Mouse (Mus musculus): ENCODE data around the gene Ramp2. TPM values are rescaled to one million over a fixed set of nuclear protein-coding genes. Genes with fewer than 3 reads are reported as not detected.

The Ramp2 gene
- not detected for polyA plus RNA-seq (2017; shearing (Covaris generic))

DNA sequence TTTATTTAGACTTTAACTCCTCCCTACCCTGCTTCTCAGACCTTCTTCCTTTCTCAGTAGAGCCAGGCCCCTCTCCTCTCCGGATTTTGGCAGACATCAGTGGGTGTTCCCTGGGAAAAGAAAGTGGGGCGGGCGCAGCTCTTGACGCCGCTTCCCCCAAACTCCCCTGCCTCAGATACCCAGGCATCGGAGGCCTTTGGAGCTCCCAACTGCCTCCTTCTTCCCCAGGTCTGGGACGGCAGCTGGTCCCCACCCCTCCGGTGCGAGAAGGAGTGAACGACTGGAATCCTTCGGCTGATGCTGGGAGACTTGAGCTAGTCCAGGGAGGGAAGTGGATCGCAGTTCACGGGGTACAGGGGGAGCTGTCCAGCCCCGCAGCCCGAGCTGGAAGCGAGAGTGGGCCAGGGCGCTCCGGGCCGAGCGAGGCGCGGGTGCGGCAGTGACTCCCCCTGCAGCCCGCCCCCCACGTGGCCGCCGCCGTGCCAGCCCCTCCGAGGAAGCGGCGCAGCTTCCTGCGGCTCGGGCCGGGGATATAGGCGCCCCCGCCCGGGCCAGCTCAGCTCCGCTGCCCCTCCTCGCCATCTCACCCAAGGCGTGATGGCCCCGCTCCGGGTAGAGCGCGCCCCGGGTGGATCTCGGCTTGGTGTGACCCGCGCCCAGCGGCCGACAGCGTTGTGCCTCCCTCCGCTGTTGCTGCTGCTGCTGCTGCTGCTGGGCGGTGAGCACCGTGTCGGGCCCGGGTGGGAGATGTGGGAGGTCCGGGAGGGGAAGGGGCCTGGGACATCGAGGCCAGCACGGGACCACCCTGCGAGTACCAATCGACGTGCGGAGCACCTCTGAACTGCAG, at the start of gene Ramp2:
Gene Ramp2 (plus strand): TSS at position 174 of the 847 bp plus-strand sequence.

DNA sequence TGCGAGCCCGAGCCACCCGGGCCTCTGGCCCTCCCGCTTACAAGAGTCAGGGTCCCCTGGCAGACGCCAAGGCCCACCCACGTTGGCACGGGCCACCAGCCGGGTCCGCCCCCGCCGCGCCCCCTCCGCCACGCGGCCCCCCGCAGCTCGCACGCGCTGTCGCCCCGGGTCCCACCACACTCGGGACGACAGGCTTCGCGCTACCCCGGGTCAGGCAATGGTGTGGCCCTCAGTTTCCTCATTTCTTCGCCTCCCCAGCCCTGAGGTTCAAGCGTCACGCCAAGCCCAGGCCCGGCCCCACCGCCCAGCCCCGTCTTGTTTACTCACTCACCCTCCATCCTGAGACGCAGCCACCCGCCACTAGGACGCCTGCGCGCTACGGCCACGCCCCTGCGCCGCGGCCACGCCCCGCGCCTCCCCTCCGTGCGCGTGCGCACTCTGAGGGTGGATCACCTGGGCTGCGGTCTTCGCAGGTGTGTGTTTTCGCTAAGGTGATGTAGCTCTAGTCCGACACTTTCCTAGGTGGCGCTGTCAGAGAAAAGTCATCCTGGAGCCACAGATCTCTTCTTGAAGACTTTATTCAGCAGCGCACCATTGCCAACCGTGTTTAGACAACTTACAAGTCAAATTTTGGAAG, 19.6 kb upstream of the Ramp2 start, which contains the start of gene Ezh1:
Gene Ezh1 (minus strand): TSS at position 399 of the 637 bp plus-strand sequence.

GRCm38 (mm10) chr11:101253613-101254389, 8.0 kb downstream of the Ramp2 start, which contains the start of gene Vps25:
TSS of gene Vps25 (plus strand) at chr11:101253707.

DNA sequence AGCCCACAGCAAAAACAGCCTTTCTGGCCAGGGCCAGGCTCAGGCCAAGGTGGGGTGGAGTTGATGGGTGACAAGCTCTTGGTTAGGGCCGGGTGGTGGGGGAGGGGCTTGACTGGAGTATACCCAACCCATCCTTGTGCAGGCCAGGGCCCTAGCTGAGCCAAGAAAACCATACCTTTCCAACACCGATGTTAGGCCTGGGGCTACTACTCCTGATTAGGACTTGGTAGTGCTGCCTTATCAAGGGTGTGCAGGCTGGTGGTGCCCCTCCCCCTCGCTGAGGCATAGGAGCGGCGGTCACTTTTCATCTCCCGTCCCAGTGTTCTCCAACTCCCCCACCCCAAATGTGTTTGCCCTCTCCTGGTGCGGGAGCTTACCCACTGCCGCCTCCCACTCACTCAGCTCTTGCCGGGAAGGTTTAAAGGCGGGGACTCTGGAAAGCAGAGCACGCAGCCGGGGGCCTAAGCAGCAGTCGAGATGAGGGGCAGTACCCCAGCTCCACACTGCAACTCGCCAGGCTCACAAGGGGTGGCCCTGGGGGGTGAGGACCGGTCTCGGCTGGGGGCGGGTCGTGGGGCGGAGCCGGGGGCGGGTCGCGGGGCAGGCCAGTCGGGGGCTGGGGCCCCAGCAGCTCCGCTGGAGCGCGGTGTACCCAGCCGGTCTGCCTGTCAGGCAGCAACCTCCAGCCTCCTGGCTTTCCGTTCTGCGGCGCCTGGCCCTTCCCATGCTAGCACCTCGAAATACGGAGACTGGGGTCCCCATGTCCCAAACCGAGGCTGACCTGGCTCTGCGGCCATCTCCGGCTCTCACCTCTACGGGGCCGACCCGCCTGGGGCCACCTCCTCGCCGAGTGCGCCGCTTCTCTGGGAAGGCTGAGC, 14.4 kb downstream of the Ramp2 start, which contains the start of gene Wnk4:
Gene Wnk4 (plus strand): TSS at position 620 of the 878 bp plus-strand sequence.

GRCm38 (mm10) chr11:101278223-101279192, 32.7 kb downstream of the Ramp2 start, which contains the start of the genes Cntd1 and Coa3:
TSS of gene Cntd1 (plus strand) at chr11:101279012.
TSS of gene Coa3 (minus strand) at chr11:101279114.

GRCm38 (mm10) chr11:101302004-101302798, 56.4 kb downstream of the Ramp2 start, which contains the start of gene Becn1:
TSS of gene Becn1 (minus strand) at chr11:101302286.

Other genes starting within 250 kb of the Ramp2 start
- gene Atp6v0a1, start 236.6 kb upstream of the Ramp2 start, polyA plus RNA-seq (2017; shearing (Covaris generic)) = 0.91 TPM
- 11.6 TPM for gene Naglu, start 176.0 kb upstream of the Ramp2 start, polyA plus RNA-seq (2017; shearing (Covaris generic))
- gene Hsd17b1, start 167.6 kb upstream of the Ramp2 start, polyA plus RNA-seq (2017; shearing (Covaris generic)) = 0.44 TPM
- gene Coasy, start 163.5 kb upstream of the Ramp2 start, polyA plus RNA-seq (2017; shearing (Covaris generic)) = 10.0 TPM
- 49.7 TPM for gene Mlx, start 158.8 kb upstream of the Ramp2 start, polyA plus RNA-seq (2017; shearing (Covaris generic))
- 4.0 TPM for gene Psmc3ip, start 150.6 kb upstream of the Ramp2 start, polyA plus RNA-seq (2017; shearing (Covaris generic))
- 95.9 TPM for gene Retreg3, start 126.1 kb upstream of the Ramp2 start, polyA plus RNA-seq (2017; shearing (Covaris generic))
- gene Tubg1, start 126.1 kb upstream of the Ramp2 start, polyA plus RNA-seq (2017; shearing (Covaris generic)) = 14.9 TPM
- 0.37 TPM for gene Tubg2, start 90.1 kb upstream of the Ramp2 start, polyA plus RNA-seq (2017; shearing (Covaris generic))
- gene Cntnap1, start 75.5 kb upstream of the Ramp2 start, polyA plus RNA-seq (2017; shearing (Covaris generic)) = not detected
- gene Plekhh3, start 74.7 kb upstream of the Ramp2 start, polyA plus RNA-seq (2017; shearing (Covaris generic)) = not detected
- gene Ccr10, start 70.6 kb upstream of the Ramp2 start, polyA plus RNA-seq (2017; shearing (Covaris generic)) = not detected
- 83.6 TPM for gene Ezh1, start 19.6 kb upstream of the Ramp2 start, polyA plus RNA-seq (2017; shearing (Covaris generic))
- gene Vps25, start 7.7 kb downstream of the Ramp2 start, polyA plus RNA-seq (2017; shearing (Covaris generic)) = 83.2 TPM
- gene Wnk4, start 14.5 kb downstream of the Ramp2 start, polyA plus RNA-seq (2017; shearing (Covaris generic)) = 5.3 TPM
- gene Cntd1, start 33.0 kb downstream of the Ramp2 start, polyA plus RNA-seq (2017; shearing (Covaris generic)) = 0.36 TPM
- 51.8 TPM for gene Coa3, start 33.1 kb downstream of the Ramp2 start, polyA plus RNA-seq (2017; shearing (Covaris generic))
- 208 TPM for gene Becn1, start 56.3 kb downstream of the Ramp2 start, polyA plus RNA-seq (2017; shearing (Covaris generic))
- gene Psme3, start 70.2 kb downstream of the Ramp2 start, polyA plus RNA-seq (2017; shearing (Covaris generic)) = 178 TPM
- gene Aoc2, start 79.0 kb downstream of the Ramp2 start, polyA plus RNA-seq (2017; shearing (Covaris generic)) = 4.7 TPM
- gene Aoc3, start 84.6 kb downstream of the Ramp2 start, polyA plus RNA-seq (2017; shearing (Covaris generic)) = not detected
- gene G6pc, start 121.5 kb downstream of the Ramp2 start, polyA plus RNA-seq (2017; shearing (Covaris generic)) = not detected
- 27.6 TPM for gene Aarsd1, start 171.6 kb downstream of the Ramp2 start, polyA plus RNA-seq (2017; shearing (Covaris generic))
- gene Gm27029, start 178.8 kb downstream of the Ramp2 start, polyA plus RNA-seq (2017; shearing (Covaris generic)) = not detected
- gene Rundc1, start 179.1 kb downstream of the Ramp2 start, polyA plus RNA-seq (2017; shearing (Covaris generic)) = 29.5 TPM
- 3.8 TPM for gene Ptges3l, start 179.3 kb downstream of the Ramp2 start, polyA plus RNA-seq (2017; shearing (Covaris generic))
- 269 TPM for gene Rpl27, start 196.3 kb downstream of the Ramp2 start, polyA plus RNA-seq (2017; shearing (Covaris generic))
- 128 TPM for gene Ifi35, start 202.4 kb downstream of the Ramp2 start, polyA plus RNA-seq (2017; shearing (Covaris generic))
- 0.25 TPM for gene Rnd2, start 219.0 kb downstream of the Ramp2 start, polyA plus RNA-seq (2017; shearing (Covaris generic))
- 0.36 TPM for gene Vat1, start 220.2 kb downstream of the Ramp2 start, polyA plus RNA-seq (2017; shearing (Covaris generic))